Mouse (Mus musculus): ENCODE data around the gene Lypd5. TPM values are rescaled to one million over a fixed set of nuclear protein-coding genes. Genes with fewer than 3 reads are reported as not detected.
A peak's percentile ranks its signal among the peaks of the same experiment; 100 is the strongest.

Gene Lypd5
- not detected in 2 replicates for polyA plus RNA-seq (2014; fragmentation: Nextera tagmentation; extraction: Ambion mirVana)

DNA sequence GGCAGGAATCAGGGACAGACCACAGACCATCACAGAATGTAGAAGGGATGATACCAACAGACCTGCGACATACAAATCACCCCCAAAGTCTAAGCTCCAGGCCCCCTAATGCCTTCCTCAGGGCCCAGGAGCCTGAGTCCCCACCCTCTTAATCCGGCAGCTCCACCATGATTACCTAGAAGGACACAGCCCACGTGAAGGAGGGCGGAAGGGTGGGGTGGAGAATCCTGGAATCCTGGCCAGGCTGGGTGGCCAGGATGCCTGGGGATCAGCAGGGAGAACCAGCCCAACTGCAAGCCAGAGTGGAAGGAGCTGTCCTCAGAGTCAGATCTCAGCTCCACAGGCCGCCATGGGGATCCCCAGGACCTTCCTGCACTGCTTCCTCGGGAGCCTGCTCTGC is at the start of gene Lypd5:
Gene Lypd5, plus strand, starts transcription at position 301 of the 400 bp plus-strand sequence.
- Histone ChIP-seq H3K4me3 (replicated peaks; ENCODE audit: low read depth, low read length) (no peak within 1 kb of the TSS), H3K27me3 (ENCODE audit: control insufficient read depth, insufficient read depth, low read length) (no peaks in the 10 kb centered on the region), H3K9me3 (ENCODE audit: control insufficient read depth, low read length) (no peaks in the 10 kb centered on the region), H3K4me2 (ENCODE audit: low read length) (no peak within 1 kb of the TSS), H3K9ac (replicated peaks; ENCODE audit: low read length) (no peak within 1 kb of the TSS), H3K36me3 (ENCODE audit: control insufficient read depth, insufficient read depth, low read length) (no peaks in the 10 kb centered on the region), H3K27ac (replicated peaks; ENCODE audit: low read depth, low read length) (no peak within 1 kb of the TSS), H3K4me1 (ENCODE audit: control insufficient read depth, insufficient read depth, low read length) (no peaks in the 10 kb centered on the region)
- ATAC-seq (ENCODE audit: low FRiP score, low TSS enrichment) (no peak), DNase-seq (no peak)
- WGBS = 45% methylated on average over 6 of the region's 6 CpGs

DNA sequence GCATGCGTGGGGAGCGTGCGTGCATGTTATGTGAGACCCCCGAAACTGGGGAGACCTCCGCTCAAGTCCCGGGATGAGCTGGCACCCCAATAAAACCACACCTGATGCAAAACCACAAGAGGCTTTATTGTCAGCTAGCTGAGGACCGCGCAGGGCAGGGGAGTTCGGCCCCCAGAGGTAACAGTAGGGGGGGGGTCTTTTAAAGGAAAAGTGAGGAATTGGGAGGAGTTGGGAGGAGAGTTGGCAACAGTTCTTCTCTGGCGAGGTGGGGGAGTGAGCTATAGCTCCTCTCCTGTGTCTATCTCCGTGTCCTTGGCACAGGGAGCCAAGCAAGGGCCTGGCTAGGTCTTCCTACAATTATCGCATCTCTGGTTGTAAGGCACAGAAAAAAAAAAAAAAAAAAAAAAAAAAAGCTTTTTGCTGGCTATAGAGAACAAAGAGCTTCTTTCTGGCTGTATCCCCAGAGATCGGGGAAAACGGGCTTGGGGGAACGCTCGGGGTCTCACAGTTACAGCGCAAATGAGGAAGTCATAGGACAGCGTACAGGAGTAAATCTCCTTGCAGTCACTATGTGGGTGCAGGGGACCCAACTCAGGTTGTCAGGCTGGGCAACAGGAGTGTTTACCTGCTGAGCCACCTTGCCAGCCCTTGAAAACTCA is 49.0 kb upstream of the Lypd5 start:
- Histone ChIP-seq H3K36me3 (ENCODE audit: control insufficient read depth, insufficient read depth, low read length) (peaks cover 53% of the 10 kb centered on the region), H3K27ac (replicated peaks; ENCODE audit: low read depth, low read length) (peak overlapping the region; percentile 91), H3K4me3 (replicated peaks; ENCODE audit: low read depth, low read length) (peak overlapping the region; percentile 75), H3K4me2 (ENCODE audit: low read length) (peak overlapping the region; percentile 83), H3K9ac (replicated peaks; ENCODE audit: low read length) (peak overlapping the region; percentile 82), H3K27me3 (ENCODE audit: control insufficient read depth, insufficient read depth, low read length) (no peaks in the 10 kb centered on the region), H3K9me3 (ENCODE audit: control insufficient read depth, low read length) (no peaks in the 10 kb centered on the region), H3K4me1 (ENCODE audit: control insufficient read depth, insufficient read depth, low read length) (peaks cover 12% of the 10 kb centered on the region)
- WGBS = under 1% methylated on average over 18 of the region's 18 CpGs
- DNase-seq (peak; percentile 24), ATAC-seq (ENCODE audit: low FRiP score, low TSS enrichment) (peak; percentile 35)

DNA sequence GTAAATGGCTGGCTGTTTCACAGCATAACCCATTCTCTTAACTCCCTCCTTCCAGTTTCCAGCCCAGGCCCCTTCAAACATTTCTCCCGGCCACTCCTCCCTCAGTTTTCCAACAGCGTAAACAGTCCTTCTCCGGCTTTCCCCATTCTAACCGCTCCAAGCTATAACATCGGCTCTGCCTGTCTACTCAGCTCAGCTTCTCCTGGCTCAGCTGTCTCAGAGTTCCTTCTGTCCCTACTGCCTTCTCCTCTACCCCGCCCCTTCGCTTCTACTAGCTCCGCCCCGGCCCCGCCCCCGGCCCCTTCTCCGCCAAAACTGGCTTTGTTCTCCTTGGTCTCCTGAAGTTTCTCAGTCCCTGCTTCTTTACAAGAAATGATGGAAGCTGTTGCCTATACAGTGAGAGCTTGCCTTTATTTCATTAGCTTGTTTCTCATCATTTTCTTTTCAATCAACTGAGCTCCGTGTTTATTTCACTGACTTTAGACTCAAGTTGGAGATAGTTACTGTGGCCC is 48.2 kb upstream of the Lypd5 start, which contains the start of gene Zfp61:
Gene Zfp61, minus strand, starts transcription at position 462 of the 512 bp plus-strand sequence.
- Histone ChIP-seq H3K4me1 (ENCODE audit: control insufficient read depth, insufficient read depth, low read length) (peaks cover 12% of the 10 kb centered on the region), H3K9ac (replicated peaks; ENCODE audit: low read length) (peak within 1 kb of the TSS; percentile 82; the same call in 1 of the 2 replicates), H3K27me3 (ENCODE audit: control insufficient read depth, insufficient read depth, low read length) (no peaks in the 10 kb centered on the region), H3K9me3 (ENCODE audit: control insufficient read depth, low read length) (no peaks in the 10 kb centered on the region), H3K4me3 (replicated peaks; ENCODE audit: low read depth, low read length) (peak within 1 kb of the TSS; percentile 75), H3K27ac (replicated peaks; ENCODE audit: low read depth, low read length) (peak within 1 kb of the TSS; percentile 91; the same call in 1 of the 2 replicates), H3K36me3 (ENCODE audit: control insufficient read depth, insufficient read depth, low read length) (peaks cover 48% of the 10 kb centered on the region), H3K4me2 (ENCODE audit: low read length) (peak within 1 kb of the TSS; percentile 83)
- 1% methylated on average over 13 of the region's 13 CpGs for WGBS
- DNase-seq (peak; percentile 79), ATAC-seq (ENCODE audit: low FRiP score, low TSS enrichment) (peak; percentile 57; the same call in 1 of the 2 replicates)

DNA sequence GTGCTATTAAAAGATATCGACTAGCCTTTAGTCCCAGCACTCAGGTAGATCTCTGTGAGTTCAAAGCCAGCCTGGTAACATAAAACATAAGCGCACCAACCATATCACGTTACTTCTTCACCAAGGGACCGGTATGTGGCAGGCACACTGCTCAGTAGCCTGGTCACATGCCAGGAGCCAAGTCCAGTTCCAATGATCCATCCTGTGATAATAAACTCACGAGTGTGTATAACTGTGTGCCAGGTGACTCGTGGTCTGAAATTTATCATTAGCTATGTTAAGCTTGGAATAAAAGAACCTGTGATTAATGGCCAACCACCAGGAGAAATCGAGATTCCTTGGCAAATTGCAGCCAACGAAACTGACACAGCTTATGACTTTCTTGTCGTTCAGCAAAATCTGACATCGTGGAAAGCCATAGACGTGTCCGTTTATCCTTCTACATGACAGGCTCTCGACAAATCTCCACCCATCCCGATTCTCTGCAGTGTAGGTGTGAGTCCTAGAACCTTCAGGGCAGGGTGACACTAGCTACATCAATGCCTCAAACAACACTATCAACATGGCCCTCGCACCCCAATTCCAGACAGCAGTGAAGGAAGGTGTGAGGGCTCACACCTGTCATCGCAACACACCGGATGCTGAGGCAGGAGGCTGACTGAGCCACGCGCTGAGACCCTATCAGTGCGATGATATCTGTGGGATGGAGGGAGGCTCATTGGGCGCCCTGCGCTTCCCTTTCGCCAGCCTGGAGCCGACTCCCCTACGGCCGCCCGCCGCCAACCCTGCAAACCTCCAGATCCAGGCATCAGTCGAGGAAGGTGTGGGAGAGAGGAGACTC is 33.0 kb upstream of the Lypd5 start:
- H3K4me2 ChIP-seq (ENCODE audit: low read length) = peak overlapping the region; percentile 80
- ATAC-seq (ENCODE audit: low FRiP score, low TSS enrichment) (peak; percentile 80; the same call in 1 of the 2 replicates), DNase-seq (no peak)
- peak overlapping the region; percentile 62 for H3K4me3 ChIP-seq (replicated peaks; ENCODE audit: low read depth, low read length)
- peak overlapping the region; percentile 75 for H3K27ac ChIP-seq (replicated peaks; ENCODE audit: low read depth, low read length)
- H3K9me3 ChIP-seq (ENCODE audit: control insufficient read depth, low read length) = no peaks in the 10 kb centered on the region
- H3K27me3 ChIP-seq (ENCODE audit: control insufficient read depth, insufficient read depth, low read length) = no peaks in the 10 kb centered on the region
- peak overlapping the region; percentile 90 for H3K9ac ChIP-seq (replicated peaks; ENCODE audit: low read length)
- peaks cover 5% of the 10 kb centered on the region for H3K4me1 ChIP-seq (ENCODE audit: control insufficient read depth, insufficient read depth, low read length)
- H3K36me3 ChIP-seq (ENCODE audit: control insufficient read depth, insufficient read depth, low read length) = peaks cover 17% of the 10 kb centered on the region
- WGBS = 31% methylated on average over 29 of the region's 29 CpGs

DNA sequence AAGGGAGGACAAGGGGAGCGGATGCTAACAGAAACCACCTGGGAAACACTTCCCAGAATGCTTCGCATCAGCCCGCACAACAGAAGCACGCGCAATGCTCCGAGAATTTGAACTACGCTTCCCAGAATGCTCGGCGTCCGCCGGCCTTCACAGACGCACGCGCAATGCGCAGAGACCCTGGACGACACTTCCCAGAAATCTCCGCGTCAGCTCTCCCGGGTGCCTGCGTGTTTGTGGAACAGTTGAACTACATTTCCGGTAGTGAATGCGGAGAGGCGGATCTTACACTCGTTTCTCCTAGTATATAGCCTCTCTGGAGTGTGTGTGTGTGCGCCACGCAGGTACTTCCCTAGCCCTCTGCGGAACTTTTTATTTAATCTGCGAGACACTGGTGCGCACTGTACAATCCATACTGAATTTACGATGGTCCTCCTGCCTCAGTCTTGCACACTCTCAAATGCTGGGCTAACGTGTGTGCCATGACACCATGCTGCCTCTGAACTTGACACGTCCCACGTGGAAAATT is 32.4 kb upstream of the Lypd5 start, which contains the start of gene Zfp94:
Gene Zfp94, minus strand, starts transcription at position 100 of the 526 bp plus-strand sequence.
- WGBS = under 1% methylated on average over 33 of the region's 33 CpGs
- H3K27ac ChIP-seq (replicated peaks; ENCODE audit: low read depth, low read length) = peak within 1 kb of the TSS; percentile 77
- peak within 1 kb of the TSS; percentile 62 for H3K4me3 ChIP-seq (replicated peaks; ENCODE audit: low read depth, low read length)
- DNase-seq (peak; percentile 99), ATAC-seq (ENCODE audit: low FRiP score, low TSS enrichment) (peak; percentile 95)
- H3K36me3 ChIP-seq (ENCODE audit: control insufficient read depth, insufficient read depth, low read length) = peaks cover 10% of the 10 kb centered on the region
- no peaks in the 10 kb centered on the region for H3K9me3 ChIP-seq (ENCODE audit: control insufficient read depth, low read length)
- peaks cover 5% of the 10 kb centered on the region for H3K4me1 ChIP-seq (ENCODE audit: control insufficient read depth, insufficient read depth, low read length)
- H3K27me3 ChIP-seq (ENCODE audit: control insufficient read depth, insufficient read depth, low read length) = no peaks in the 10 kb centered on the region
- peak within 1 kb of the TSS; percentile 80 for H3K4me2 ChIP-seq (ENCODE audit: low read length)
- H3K9ac ChIP-seq (replicated peaks; ENCODE audit: low read length) = peak within 1 kb of the TSS; percentile 90

DNA sequence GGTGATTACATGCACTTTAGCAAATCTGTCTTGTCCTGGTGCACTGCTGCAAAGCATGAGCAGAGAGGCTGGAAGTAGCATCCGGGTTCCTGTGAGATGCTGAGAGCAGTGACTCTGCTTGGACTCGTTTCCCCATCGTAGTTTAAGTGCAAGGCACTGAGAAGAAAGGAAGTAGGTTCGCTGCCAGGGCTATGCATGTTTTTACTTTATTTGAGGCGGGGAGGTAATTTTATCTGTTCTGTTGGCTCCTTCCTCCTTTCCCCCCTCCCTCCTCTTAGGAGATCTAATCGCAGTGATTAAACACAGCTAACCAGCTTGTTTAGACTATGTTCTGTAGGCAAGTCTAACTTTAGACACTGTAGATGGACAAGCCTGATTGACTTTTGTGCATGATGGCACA is 30.1 kb upstream of the Lypd5 start:
- H3K4me3 ChIP-seq (replicated peaks; ENCODE audit: low read depth, low read length) = no peak overlapping the region
- no peaks in the 10 kb centered on the region for H3K27me3 ChIP-seq (ENCODE audit: control insufficient read depth, insufficient read depth, low read length)
- no peak for ATAC-seq (ENCODE audit: low FRiP score, low TSS enrichment)
- peaks cover 5% of the 10 kb centered on the region; the same call in 1 of the 2 replicates for H3K9me3 ChIP-seq (ENCODE audit: control insufficient read depth, low read length)
- no peak overlapping the region for H3K4me2 ChIP-seq (ENCODE audit: low read length)
- DNase-seq = no peak
- H3K9ac ChIP-seq (replicated peaks; ENCODE audit: low read length) = no peak overlapping the region
- no peak overlapping the region for H3K27ac ChIP-seq (replicated peaks; ENCODE audit: low read depth, low read length)
- peaks cover 5% of the 10 kb centered on the region for H3K4me1 ChIP-seq (ENCODE audit: control insufficient read depth, insufficient read depth, low read length)
- H3K36me3 ChIP-seq (ENCODE audit: control insufficient read depth, insufficient read depth, low read length) = peaks cover 2% of the 10 kb centered on the region; the same call in 1 of the 2 replicates
- 75% methylated on average over 6 of the region's 6 CpGs for WGBS

DNA sequence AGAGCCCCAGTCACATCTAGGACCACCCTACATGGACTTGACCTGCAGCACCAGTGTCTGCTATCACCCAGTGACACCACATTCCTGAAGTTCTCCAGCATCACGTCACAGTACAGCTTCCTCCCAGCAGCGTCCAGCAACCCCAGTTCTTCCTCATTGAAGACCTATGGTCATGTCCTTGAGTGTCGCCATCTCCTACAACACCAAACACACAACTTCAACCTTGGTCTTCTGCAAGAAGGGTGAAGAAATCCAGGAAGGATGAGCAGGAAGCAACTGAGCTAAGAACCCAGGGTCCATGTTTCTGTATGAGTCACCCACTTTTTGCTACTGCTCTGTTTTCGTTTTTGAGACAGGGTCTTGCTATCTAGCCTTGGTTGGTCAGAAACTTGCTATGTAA is 26.4 kb upstream of the Lypd5 start:
- Histone ChIP-seq H3K4me3 (replicated peaks; ENCODE audit: low read depth, low read length) (no peak overlapping the region), H3K27ac (replicated peaks; ENCODE audit: low read depth, low read length) (no peak overlapping the region), H3K9me3 (ENCODE audit: control insufficient read depth, low read length) (peaks cover 8% of the 10 kb centered on the region; the same call in 1 of the 2 replicates), H3K27me3 (ENCODE audit: control insufficient read depth, insufficient read depth, low read length) (no peaks in the 10 kb centered on the region), H3K4me2 (ENCODE audit: low read length) (no peak overlapping the region), H3K36me3 (ENCODE audit: control insufficient read depth, insufficient read depth, low read length) (no peaks in the 10 kb centered on the region), H3K9ac (replicated peaks; ENCODE audit: low read length) (no peak overlapping the region), H3K4me1 (ENCODE audit: control insufficient read depth, insufficient read depth, low read length) (no peaks in the 10 kb centered on the region)
- no peak for DNase-seq
- WGBS = 82% methylated on average over 4 of the region's 4 CpGs
- no peak for ATAC-seq (ENCODE audit: low FRiP score, low TSS enrichment)

DNA sequence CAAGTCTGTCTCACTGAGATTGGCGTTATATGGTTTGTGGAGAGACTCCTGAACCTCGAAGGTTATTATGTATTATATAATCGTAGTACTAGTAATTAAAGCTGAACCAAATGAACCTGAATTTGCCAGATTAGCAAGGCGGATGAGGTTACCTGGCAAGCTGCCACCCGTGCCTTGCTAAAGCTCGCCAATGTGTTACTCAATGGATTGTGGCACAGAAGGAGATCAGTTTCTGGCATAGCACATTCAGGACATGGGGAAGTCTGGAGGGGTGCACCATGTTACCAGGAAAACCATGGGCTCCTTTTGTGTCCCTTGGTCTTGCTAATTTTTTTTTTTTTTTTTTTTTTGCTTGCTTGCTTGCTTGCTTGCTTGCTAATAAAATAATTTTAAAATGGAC is 23.8 kb upstream of the Lypd5 start:
- Histone ChIP-seq H3K4me3 (replicated peaks; ENCODE audit: low read depth, low read length) (no peak overlapping the region; the same call in 1 of the 2 replicates), H3K9ac (replicated peaks; ENCODE audit: low read length) (no peak overlapping the region), H3K27me3 (ENCODE audit: control insufficient read depth, insufficient read depth, low read length) (no peaks in the 10 kb centered on the region), H3K9me3 (ENCODE audit: control insufficient read depth, low read length) (peaks cover 8% of the 10 kb centered on the region; the same call in 1 of the 2 replicates), H3K36me3 (ENCODE audit: control insufficient read depth, insufficient read depth, low read length) (no peaks in the 10 kb centered on the region), H3K27ac (replicated peaks; ENCODE audit: low read depth, low read length) (no peak overlapping the region), H3K4me2 (ENCODE audit: low read length) (peak overlapping the region; percentile 50), H3K4me1 (ENCODE audit: control insufficient read depth, insufficient read depth, low read length) (no peaks in the 10 kb centered on the region)
- no peak for ATAC-seq (ENCODE audit: low FRiP score, low TSS enrichment)
- DNase-seq = peak; percentile 42
- WGBS = 80% methylated on average over 6 of the region's 6 CpGs

Measured in midbrain, embryonic 14.5 days (tissue).